Mouse (Mus musculus): ENCODE results near the gene Olfr330. TPM values are rescaled to one million over a fixed set of nuclear protein-coding genes. Genes with fewer than 3 reads are reported as not detected.

Olfr330 gene
- polyA plus RNA-seq, 1 experiment from 2014 or later, result not detected

Other genes starting within 250 kb of the Olfr330 start
- 26.0 and 28.8 TPM in 2 replicates for gene Zfp692, start 227.8 kb downstream of the Olfr330 start, polyA plus RNA-seq (2015; fragmentation: Nextera tagmentation; extraction: Ambion mirVana)
- gene Zfp672, start 204.5 kb downstream of the Olfr330 start, polyA plus RNA-seq (2015; fragmentation: Nextera tagmentation; extraction: Ambion mirVana), result 38.6 and 39.7 TPM in 2 replicates
- 48.4 and 50.7 TPM in 2 replicates for gene Sh3bp5l, start 204.1 kb downstream of the Olfr330 start, polyA plus RNA-seq (2015; fragmentation: Nextera tagmentation; extraction: Ambion mirVana)
- 0.73 TPM in 1 of 2 replicates, not detected in the other for gene Lypd8, start 155.8 kb downstream of the Olfr330 start, polyA plus RNA-seq (2015; fragmentation: Nextera tagmentation; extraction: Ambion mirVana)
- gene 1810065E05Rik, start 113.7 kb downstream of the Olfr330 start, polyA plus RNA-seq (2015; fragmentation: Nextera tagmentation; extraction: Ambion mirVana), result not detected in 2 replicates
- not detected in 2 replicates for gene Gm12253, start 102.3 kb downstream of the Olfr330 start, polyA plus RNA-seq (2015; fragmentation: Nextera tagmentation; extraction: Ambion mirVana)
- gene Lypd9, start 81.9 kb downstream of the Olfr330 start, polyA plus RNA-seq (2015; fragmentation: Nextera tagmentation; extraction: Ambion mirVana), result not detected in 2 replicates
- gene Olfr30, start 72.6 kb downstream of the Olfr330 start, polyA plus RNA-seq (2015; fragmentation: Nextera tagmentation; extraction: Ambion mirVana), result not detected in 2 replicates
- gene Olfr332, start 42.3 kb downstream of the Olfr330 start, polyA plus RNA-seq (2015; fragmentation: Nextera tagmentation; extraction: Ambion mirVana), result not detected in 2 replicates
- gene Olfr331, start 32.3 kb downstream of the Olfr330 start, polyA plus RNA-seq (2015; fragmentation: Nextera tagmentation; extraction: Ambion mirVana), result not detected in 2 replicates
- not detected in 2 replicates for gene Olfr329-ps, start 11.6 kb upstream of the Olfr330 start, polyA plus RNA-seq (2015; fragmentation: Nextera tagmentation; extraction: Ambion mirVana)
- gene Olfr328, start 20.8 kb upstream of the Olfr330 start, polyA plus RNA-seq (2015; fragmentation: Nextera tagmentation; extraction: Ambion mirVana), result 0.07 TPM in 1 of 2 replicates, not detected in the other
- not detected in 2 replicates for gene Olfr224, start 35.7 kb upstream of the Olfr330 start, polyA plus RNA-seq (2015; fragmentation: Nextera tagmentation; extraction: Ambion mirVana)
- not detected in 2 replicates for gene Olfr325, start 42.9 kb upstream of the Olfr330 start, polyA plus RNA-seq (2015; fragmentation: Nextera tagmentation; extraction: Ambion mirVana)
- not detected in 2 replicates for gene Olfr324, start 60.3 kb upstream of the Olfr330 start, polyA plus RNA-seq (2015; fragmentation: Nextera tagmentation; extraction: Ambion mirVana)
- gene 2210407C18Rik, start 81.2 kb upstream of the Olfr330 start, polyA plus RNA-seq (2015; fragmentation: Nextera tagmentation; extraction: Ambion mirVana), result not detected in 2 replicates
- gene Olfr323, start 95.7 kb upstream of the Olfr330 start, polyA plus RNA-seq (2015; fragmentation: Nextera tagmentation; extraction: Ambion mirVana), result not detected in 2 replicates
- gene Trim58, start 105.6 kb upstream of the Olfr330 start, polyA plus RNA-seq (2015; fragmentation: Nextera tagmentation; extraction: Ambion mirVana), result 0.07 and 0.12 TPM in 2 replicates
- gene Olfr322, start 123.9 kb upstream of the Olfr330 start, polyA plus RNA-seq (2015; fragmentation: Nextera tagmentation; extraction: Ambion mirVana), result not detected in 2 replicates
- not detected in 2 replicates for gene Olfr320, start 146.3 kb upstream of the Olfr330 start, polyA plus RNA-seq (2015; fragmentation: Nextera tagmentation; extraction: Ambion mirVana)
- gene Olfr319, start 164.3 kb upstream of the Olfr330 start, polyA plus RNA-seq (2015; fragmentation: Nextera tagmentation; extraction: Ambion mirVana), result not detected in 2 replicates
- not detected in 2 replicates for gene Olfr318, start 189.2 kb upstream of the Olfr330 start, polyA plus RNA-seq (2015; fragmentation: Nextera tagmentation; extraction: Ambion mirVana)
- gene Olfr317, start 204.4 kb upstream of the Olfr330 start, polyA plus RNA-seq (2015; fragmentation: Nextera tagmentation; extraction: Ambion mirVana), result 0.12 and 0.23 TPM in 2 replicates
- gene Olfr316, start 217.9 kb upstream of the Olfr330 start, polyA plus RNA-seq (2015; fragmentation: Nextera tagmentation; extraction: Ambion mirVana), result not detected in 2 replicates
- not detected in 2 replicates for gene Olfr315, start 238.4 kb upstream of the Olfr330 start, polyA plus RNA-seq (2015; fragmentation: Nextera tagmentation; extraction: Ambion mirVana)
- not detected in 2 replicates for gene Olfr314, start 248.1 kb upstream of the Olfr330 start, polyA plus RNA-seq (2015; fragmentation: Nextera tagmentation; extraction: Ambion mirVana)

All from midbrain, embryonic 13.5 days (tissue).